Mouse (Mus musculus): ENCODE data around the gene Igf2.

- TF ChIP-seq MAZ (IDR thresholded peaks at IDR 0.05; ENCODE audit: low read depth, low read length) (no peak), POLR2A (IDR thresholded peaks at IDR 0.05; ENCODE audit: control insufficient read depth in 1 of 2, insufficient read depth in 1 of 2, low read depth in 1 of 2, low read length in 2 of 2, poor library complexity in 1 of 2) (no peak)
These were observed 53.5 kb downstream of the Igf2 start for GRCm38 (mm10) chr7:142613077-142613476.
